Mouse (Mus musculus): Measurements from ENCODE around the gene Sorcs2. TPM values are rescaled to one million over a fixed set of nuclear protein-coding genes. Genes with fewer than 3 reads are reported as not detected.

Gene Sorcs2
- polyA plus RNA-seq, 1 experiment from 2014 or later, result 9.9 TPM

DNA sequence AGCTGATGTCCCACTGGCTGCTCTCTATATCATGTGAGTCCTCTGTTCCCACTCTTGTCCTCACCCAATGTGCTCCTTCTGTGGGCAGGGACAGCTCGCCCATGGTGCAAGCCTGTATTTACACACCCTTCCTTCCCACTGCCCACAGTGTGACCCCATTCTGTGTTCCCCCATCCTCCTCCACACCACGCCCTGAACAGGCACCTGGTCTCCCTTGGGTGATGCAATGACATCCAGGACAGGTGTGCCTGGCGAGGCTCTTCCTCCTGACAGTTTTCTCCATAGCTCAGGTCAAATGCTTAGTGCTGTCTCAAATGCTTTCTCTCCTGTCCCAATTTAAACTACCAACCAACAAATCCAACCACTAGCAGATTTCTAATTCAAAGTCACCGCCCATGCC is 202.5 kb downstream of the Sorcs2 start:
- Histone ChIP-seq H3K4me1 (ENCODE audit: control insufficient read depth in 2 of 2, insufficient read depth in 2 of 2, low read length in 2 of 2) (peaks cover 8 to 10% of the 10 kb centered on the region in 2 experiments; a peak in 3 of 4 replicates), H3K4me2 (ENCODE audit: low read length) (no peak overlapping the region), H3K9me3 (ENCODE audit: control insufficient read depth, low read length) (no peaks in the 10 kb centered on the region), H3K4me3 (ENCODE audit: control insufficient read depth in 1 of 2, insufficient read depth in 1 of 2, low read depth in 1 of 2, low read length in 2 of 2) (no peak overlapping the region), H3K36me3 (ENCODE audit: control insufficient read depth, insufficient read depth, low read length) (no peaks in the 10 kb centered on the region), H3K27me3 (ENCODE audit: control insufficient read depth, insufficient read depth, low read length) (no peaks in the 10 kb centered on the region), H3K9ac (ENCODE audit: low read length) (no peak overlapping the region), H3K27ac (replicated peaks in 1 of 2; ENCODE audit: control insufficient read depth in 1 of 2, insufficient read depth in 1 of 2, low read depth in 2 of 2, low read length in 2 of 2) (no peak overlapping the region)
- no peak for ATAC-seq (ENCODE audit: insufficient number of reproducible peaks, insufficient read depth, low FRiP score, low read depth)
- WGBS, result 88% methylated on average over 4 of the region's 4 CpGs

DNA sequence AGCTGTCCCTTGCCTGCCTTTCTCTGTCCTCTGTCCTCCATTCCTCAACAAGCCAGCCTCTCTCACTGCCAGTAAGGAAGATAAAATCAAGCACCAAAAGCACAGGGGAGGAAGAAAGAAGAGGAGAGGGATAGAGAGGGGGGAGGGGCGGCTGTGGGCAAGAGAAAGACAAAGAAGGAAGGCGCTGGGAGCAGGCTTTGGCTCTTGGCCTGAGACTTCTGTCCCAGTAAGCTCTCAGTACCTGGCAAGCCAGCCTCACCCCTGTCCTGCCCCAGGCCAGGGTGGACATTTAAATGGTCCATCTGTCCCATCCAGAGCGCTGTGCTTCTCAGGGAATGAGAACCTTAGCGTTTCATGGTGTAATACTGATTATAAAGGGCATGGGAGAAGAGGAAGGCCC is 203.3 kb downstream of the Sorcs2 start:
- WGBS, result 60% methylated on average over 4 of the region's 4 CpGs
- Histone ChIP-seq H3K27me3 (ENCODE audit: control insufficient read depth, insufficient read depth, low read length) (no peaks in the 10 kb centered on the region), H3K9ac (ENCODE audit: low read length) (no peak overlapping the region), H3K9me3 (ENCODE audit: control insufficient read depth, low read length) (no peaks in the 10 kb centered on the region), H3K4me3 (ENCODE audit: control insufficient read depth in 1 of 2, insufficient read depth in 1 of 2, low read depth in 1 of 2, low read length in 2 of 2) (no peak overlapping the region), H3K4me1 (ENCODE audit: control insufficient read depth in 2 of 2, insufficient read depth in 2 of 2, low read length in 2 of 2) (peaks cover 8 to 10% of the 10 kb centered on the region in 2 experiments; a peak in 3 of 4 replicates), H3K36me3 (ENCODE audit: control insufficient read depth, insufficient read depth, low read length) (no peaks in the 10 kb centered on the region), H3K4me2 (ENCODE audit: low read length) (no peak overlapping the region), H3K27ac (replicated peaks in 1 of 2; ENCODE audit: control insufficient read depth in 1 of 2, insufficient read depth in 1 of 2, low read depth in 2 of 2, low read length in 2 of 2) (no peak overlapping the region)
- no peak for ATAC-seq (ENCODE audit: insufficient number of reproducible peaks, insufficient read depth, low FRiP score, low read depth)

DNA sequence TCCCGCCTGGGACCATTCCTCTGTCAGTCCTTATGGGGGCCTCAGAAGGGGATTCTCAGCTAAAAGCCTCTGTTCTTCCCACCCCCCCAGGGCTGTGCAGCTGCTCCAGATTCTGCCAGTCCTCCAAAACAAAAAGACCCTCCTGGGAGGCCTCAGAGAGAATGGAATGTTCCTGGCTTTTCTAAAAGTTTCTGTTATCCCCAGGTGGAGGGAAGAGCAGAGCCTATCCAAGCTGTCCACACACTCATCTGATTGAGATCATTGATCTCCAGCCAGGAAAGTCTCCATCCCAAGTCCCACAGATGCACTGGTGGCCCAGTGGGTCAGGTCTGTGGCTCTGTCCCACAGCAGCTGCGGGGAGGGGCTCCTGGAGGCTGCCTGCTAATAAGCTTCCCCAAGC is 205.3 kb downstream of the Sorcs2 start:
- Histone ChIP-seq H3K27me3 (ENCODE audit: control insufficient read depth, insufficient read depth, low read length) (no peaks in the 10 kb centered on the region), H3K9me3 (ENCODE audit: control insufficient read depth, low read length) (no peaks in the 10 kb centered on the region), H3K9ac (ENCODE audit: low read length) (no peak overlapping the region), H3K36me3 (ENCODE audit: control insufficient read depth, insufficient read depth, low read length) (no peaks in the 10 kb centered on the region), H3K27ac (replicated peaks in 1 of 2; ENCODE audit: control insufficient read depth in 1 of 2, insufficient read depth in 1 of 2, low read depth in 2 of 2, low read length in 2 of 2) (no peak overlapping the region), H3K4me3 (ENCODE audit: control insufficient read depth in 1 of 2, insufficient read depth in 1 of 2, low read depth in 1 of 2, low read length in 2 of 2) (no peak overlapping the region), H3K4me1 (ENCODE audit: control insufficient read depth in 2 of 2, insufficient read depth in 2 of 2, low read length in 2 of 2) (peaks cover 8 to 10% of the 10 kb centered on the region in 2 experiments; a peak in 3 of 4 replicates), H3K4me2 (ENCODE audit: low read length) (no peak overlapping the region)
- no peak for ATAC-seq (ENCODE audit: insufficient number of reproducible peaks, insufficient read depth, low FRiP score, low read depth)
- WGBS, result 72% methylated on average over 2 of the region's 2 CpGs

DNA sequence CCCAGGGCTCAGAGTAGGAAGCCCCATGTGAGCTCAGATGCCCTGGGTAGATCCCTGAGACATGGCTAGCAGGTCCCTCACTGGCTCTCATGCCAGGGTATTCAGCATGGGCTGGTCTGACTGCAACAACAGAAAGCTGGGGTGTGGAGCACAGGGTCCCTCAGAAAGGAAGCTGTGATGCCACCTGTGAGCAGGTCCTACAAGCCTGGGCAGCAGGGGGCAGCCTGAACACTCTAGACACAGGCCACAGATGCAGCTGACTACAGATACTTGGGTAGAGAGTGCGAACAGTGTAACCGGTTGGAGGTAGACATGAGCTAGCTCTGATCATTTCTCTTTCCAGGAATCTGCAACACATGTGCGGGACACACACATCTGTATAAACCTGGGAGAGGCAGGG is 206.1 kb downstream of the Sorcs2 start:
- 81% methylated on average over 3 of the region's 3 CpGs for WGBS
- ATAC-seq (ENCODE audit: insufficient number of reproducible peaks, insufficient read depth, low FRiP score, low read depth), result no peak

DNA sequence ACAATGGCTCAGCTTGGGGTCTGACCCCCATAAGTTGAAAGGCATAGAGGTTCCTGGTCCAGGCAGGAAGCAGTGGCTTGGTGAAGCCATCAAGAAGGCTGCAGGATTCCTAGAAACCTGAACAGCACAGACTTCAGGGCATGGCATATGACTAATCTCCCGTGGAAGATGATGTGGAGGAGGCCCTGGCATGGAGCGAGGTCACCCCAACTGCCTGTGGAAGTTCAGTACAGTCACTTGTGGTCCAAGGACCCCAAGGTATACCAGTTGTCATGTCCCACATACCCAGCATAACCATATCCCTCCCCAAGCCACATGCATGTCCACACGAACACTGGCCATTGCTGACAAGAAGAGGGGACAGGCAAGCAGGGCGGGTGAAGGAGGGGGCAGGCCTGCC is 206.7 kb downstream of the Sorcs2 start:
- ATAC-seq (ENCODE audit: insufficient number of reproducible peaks, insufficient read depth, low FRiP score, low read depth), result no peak

More for the DNA sequence above, 206.1 kb downstream of the Sorcs2 start:
- Histone ChIP-seq H3K4me1 (ENCODE audit: control insufficient read depth in 2 of 2, insufficient read depth in 2 of 2, low read length in 2 of 2) (peaks cover 8 to 10% of the 10 kb centered on the region in 2 experiments; a peak in 3 of 4 replicates), H3K4me2 (ENCODE audit: low read length) (no peak overlapping the region), H3K36me3 (ENCODE audit: control insufficient read depth, insufficient read depth, low read length) (no peaks in the 10 kb centered on the region), H3K9ac (ENCODE audit: low read length) (no peak overlapping the region), H3K9me3 (ENCODE audit: control insufficient read depth, low read length) (no peaks in the 10 kb centered on the region), H3K27ac (replicated peaks in 1 of 2; ENCODE audit: control insufficient read depth in 1 of 2, insufficient read depth in 1 of 2, low read depth in 2 of 2, low read length in 2 of 2) (no peak overlapping the region), H3K4me3 (ENCODE audit: control insufficient read depth in 1 of 2, insufficient read depth in 1 of 2, low read depth in 1 of 2, low read length in 2 of 2) (no peak overlapping the region), H3K27me3 (ENCODE audit: control insufficient read depth, insufficient read depth, low read length) (no peaks in the 10 kb centered on the region)

DNA sequence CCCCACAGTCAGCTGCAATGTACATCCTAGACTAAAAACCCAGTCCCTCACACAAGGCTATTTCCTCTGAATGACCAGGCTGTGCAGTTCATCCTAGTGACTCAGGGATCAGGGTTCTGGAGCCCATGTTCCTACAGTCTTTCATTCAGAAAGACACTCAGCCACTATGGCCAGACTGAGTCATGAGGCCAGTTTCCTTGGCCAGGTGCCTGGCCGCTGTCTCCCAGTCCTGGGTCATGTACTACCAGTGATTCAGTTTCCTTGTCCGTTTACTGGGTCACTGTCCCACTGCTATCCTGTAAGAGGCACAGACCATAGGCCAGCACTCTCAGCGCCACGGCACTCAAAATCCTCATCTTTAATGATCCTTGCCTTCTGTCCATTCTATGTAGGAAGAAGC is 209.6 kb downstream of the Sorcs2 start:
- WGBS, result 74% methylated on average over 4 of the region's 4 CpGs
- Histone ChIP-seq H3K4me1 (ENCODE audit: control insufficient read depth in 2 of 2, insufficient read depth in 2 of 2, low read length in 2 of 2) (no peaks in the 10 kb centered on the region), H3K9me3 (ENCODE audit: control insufficient read depth, low read length) (no peaks in the 10 kb centered on the region), H3K9ac (ENCODE audit: low read length) (no peak overlapping the region), H3K4me2 (ENCODE audit: low read length) (no peak overlapping the region), H3K36me3 (ENCODE audit: control insufficient read depth, insufficient read depth, low read length) (no peaks in the 10 kb centered on the region), H3K27me3 (ENCODE audit: control insufficient read depth, insufficient read depth, low read length) (no peaks in the 10 kb centered on the region), H3K27ac (replicated peaks in 1 of 2; ENCODE audit: control insufficient read depth in 1 of 2, insufficient read depth in 1 of 2, low read depth in 2 of 2, low read length in 2 of 2) (no peak overlapping the region), H3K4me3 (ENCODE audit: control insufficient read depth in 1 of 2, insufficient read depth in 1 of 2, low read depth in 1 of 2, low read length in 2 of 2) (no peak overlapping the region)
- ATAC-seq (ENCODE audit: insufficient number of reproducible peaks, insufficient read depth, low FRiP score, low read depth), result no peak

More for the DNA sequence above, 206.7 kb downstream of the Sorcs2 start:
- Histone ChIP-seq H3K36me3 (ENCODE audit: control insufficient read depth, insufficient read depth, low read length) (no peaks in the 10 kb centered on the region), H3K27me3 (ENCODE audit: control insufficient read depth, insufficient read depth, low read length) (no peaks in the 10 kb centered on the region), H3K4me2 (ENCODE audit: low read length) (no peak overlapping the region), H3K9me3 (ENCODE audit: control insufficient read depth, low read length) (no peaks in the 10 kb centered on the region), H3K27ac (replicated peaks in 1 of 2; ENCODE audit: control insufficient read depth in 1 of 2, insufficient read depth in 1 of 2, low read depth in 2 of 2, low read length in 2 of 2) (no peak overlapping the region), H3K9ac (ENCODE audit: low read length) (no peak overlapping the region), H3K4me1 (ENCODE audit: control insufficient read depth in 2 of 2, insufficient read depth in 2 of 2, low read length in 2 of 2) (peaks cover 8 to 10% of the 10 kb centered on the region in 2 experiments; a peak in 3 of 4 replicates), H3K4me3 (ENCODE audit: control insufficient read depth in 1 of 2, insufficient read depth in 1 of 2, low read depth in 1 of 2, low read length in 2 of 2) (no peak overlapping the region)
- 78% methylated on average over 4 of the region's 4 CpGs for WGBS

DNA sequence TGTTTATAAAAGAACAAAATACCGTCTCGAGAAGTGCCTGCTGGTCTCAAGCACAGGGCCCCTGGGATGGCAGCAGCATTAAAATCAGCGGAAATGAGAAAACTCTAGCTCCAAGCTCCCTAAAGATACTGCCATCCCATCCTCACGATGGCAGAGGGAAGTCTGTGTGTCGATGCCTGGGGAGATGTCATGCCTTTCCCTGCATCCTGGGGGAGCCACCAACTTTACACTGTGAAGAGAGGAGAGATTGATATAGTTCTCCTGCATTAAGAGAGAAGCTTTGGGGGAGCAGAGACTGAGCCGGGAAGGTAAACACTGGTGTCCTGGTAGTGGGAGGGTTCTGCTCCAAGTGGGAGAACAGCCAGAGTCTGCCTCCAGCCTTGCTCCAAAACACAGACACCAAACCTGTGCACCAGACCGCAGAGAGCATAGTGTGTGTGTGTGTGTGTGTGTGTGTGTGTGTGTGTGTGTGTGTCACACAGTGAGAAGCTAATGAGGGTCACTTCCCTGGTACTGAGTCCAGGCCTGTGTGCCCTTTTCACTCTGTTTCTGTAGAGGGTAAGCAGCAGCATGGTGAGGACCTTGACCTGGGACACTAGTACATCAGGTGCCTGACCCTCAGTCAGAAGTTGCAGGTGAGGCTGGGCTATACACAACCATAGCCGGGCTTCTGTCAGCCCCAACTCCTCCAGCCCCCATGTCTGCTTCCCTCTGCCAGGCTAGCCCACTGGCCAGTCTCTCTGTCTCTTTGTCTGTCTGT is 211.5 kb downstream of the Sorcs2 start:
- H3K4me3 ChIP-seq (ENCODE audit: control insufficient read depth in 1 of 2, insufficient read depth in 1 of 2, low read depth in 1 of 2, low read length in 2 of 2), result no peak overlapping the region
- H3K27ac ChIP-seq (replicated peaks in 1 of 2; ENCODE audit: control insufficient read depth in 1 of 2, insufficient read depth in 1 of 2, low read depth in 2 of 2, low read length in 2 of 2), result no peak overlapping the region
- H3K4me1 ChIP-seq (ENCODE audit: control insufficient read depth in 2 of 2, insufficient read depth in 2 of 2, low read length in 2 of 2), result no peaks in the 10 kb centered on the region
- no peak overlapping the region for H3K4me2 ChIP-seq (ENCODE audit: low read length)
- no peak overlapping the region for H3K9ac ChIP-seq (ENCODE audit: low read length)
- no peaks in the 10 kb centered on the region for H3K27me3 ChIP-seq (ENCODE audit: control insufficient read depth, insufficient read depth, low read length)
- H3K36me3 ChIP-seq (ENCODE audit: control insufficient read depth, insufficient read depth, low read length), result no peaks in the 10 kb centered on the region
- no peak for ATAC-seq (ENCODE audit: insufficient number of reproducible peaks, insufficient read depth, low FRiP score, low read depth)
- no peaks in the 10 kb centered on the region for H3K9me3 ChIP-seq (ENCODE audit: control insufficient read depth, low read length)
- WGBS, result 67% methylated on average over 8 of the region's 8 CpGs

DNA sequence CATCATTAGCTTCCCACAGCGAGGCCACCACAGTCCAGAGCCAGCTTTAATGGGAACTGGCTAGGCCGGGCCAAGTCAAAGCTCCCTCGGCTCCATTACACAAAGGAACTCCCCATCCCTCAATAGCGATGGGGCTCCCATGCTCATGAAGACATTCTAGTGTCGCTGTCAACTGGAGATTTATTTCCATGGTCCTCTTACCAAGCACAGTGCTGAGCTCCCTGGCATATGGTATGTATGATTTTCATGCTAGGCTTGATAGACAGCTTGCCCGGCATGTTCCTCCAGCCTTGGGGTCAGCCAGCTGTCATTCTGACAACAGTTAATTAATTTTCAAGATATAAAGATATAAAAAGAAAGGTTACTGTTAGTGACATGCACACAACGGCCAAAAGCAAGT is 215.6 kb downstream of the Sorcs2 start:
- Histone ChIP-seq H3K36me3 (ENCODE audit: control insufficient read depth, insufficient read depth, low read length) (no peaks in the 10 kb centered on the region), H3K27me3 (ENCODE audit: control insufficient read depth, insufficient read depth, low read length) (no peaks in the 10 kb centered on the region), H3K4me2 (ENCODE audit: low read length) (no peak overlapping the region), H3K4me1 (ENCODE audit: control insufficient read depth in 2 of 2, insufficient read depth in 2 of 2, low read length in 2 of 2) (no peaks in the 10 kb centered on the region; a peak in 1 of 4 replicates), H3K9me3 (ENCODE audit: control insufficient read depth, low read length) (no peaks in the 10 kb centered on the region), H3K9ac (ENCODE audit: low read length) (no peak overlapping the region), H3K4me3 (ENCODE audit: control insufficient read depth in 1 of 2, insufficient read depth in 1 of 2, low read depth in 1 of 2, low read length in 2 of 2) (no peak overlapping the region), H3K27ac (replicated peaks in 1 of 2; ENCODE audit: control insufficient read depth in 1 of 2, insufficient read depth in 1 of 2, low read depth in 2 of 2, low read length in 2 of 2) (no peak overlapping the region)
- 84% methylated on average over 7 of the region's 7 CpGs for WGBS
- no peak for ATAC-seq (ENCODE audit: insufficient number of reproducible peaks, insufficient read depth, low FRiP score, low read depth)

All from heart, embryonic 14.5 days (tissue).